Mouse (Mus musculus): ENCODE measurements around the gene Vmn1r21. TPM values are rescaled to one million over a fixed set of nuclear protein-coding genes. Genes with fewer than 3 reads are reported as not detected.
A peak's percentile ranks its signal among the peaks of the same experiment; 100 is the strongest.

Vmn1r21 gene
- polyA plus RNA-seq, 2 experiments: not detected

DNA sequence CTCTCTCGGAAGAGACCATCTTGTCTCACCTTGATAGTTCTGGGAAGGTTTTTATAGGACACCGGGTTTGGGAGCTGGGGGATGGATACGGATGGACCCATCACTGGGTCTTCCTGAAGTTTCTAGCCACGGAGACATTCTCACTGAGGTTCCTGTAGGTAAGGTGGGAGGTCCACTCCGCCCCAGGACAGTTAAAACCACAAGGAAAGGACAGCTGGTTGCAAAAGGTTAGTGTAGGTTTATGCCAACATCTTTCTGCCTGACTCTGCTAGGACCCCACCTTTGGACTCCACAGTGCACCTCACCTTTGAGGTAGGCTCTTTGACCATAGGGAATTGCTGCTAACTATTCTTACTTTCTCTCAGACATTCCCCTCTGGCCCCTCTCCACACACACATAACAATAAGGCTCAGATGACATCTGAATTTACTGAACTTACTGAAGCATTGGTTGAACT is 24.9 kb downstream of the Vmn1r21 start:
- WGBS (ENCODE audit: insufficient replicate concordance): 11% methylated on average over 5 of the region's 5 CpGs
- TF ChIP-seq EP300 (IDR thresholded peaks at IDR 0.05; ENCODE audit: low read depth) (no peak), CTCF (IDR thresholded peaks at IDR 0.05; ENCODE audit: low read depth) (no peak)
- Histone ChIP-seq H3K36me3 (replicated peaks; ENCODE audit: control insufficient read depth, insufficient read depth, low read depth) (no peaks in the 10 kb centered on the region; the same call in 1 of the 2 replicates), H3K9me3 (ENCODE audit: control insufficient read depth, low read length) (no peaks in the 10 kb centered on the region), H3K4me2 (ENCODE audit: low read depth) (peak overlapping the region; percentile 78), H3K4me1 (replicated peaks; ENCODE audit: control insufficient read depth in 2 of 2, insufficient read depth in 2 of 2, low read length in 1 of 2) (peaks cover 14 to 17% of the 10 kb centered on the region in 2 experiments), H3K27ac (peak overlapping the region; percentile 86), H3K9ac (replicated peaks) (peak overlapping the region; percentile 91), H3K27me3 (ENCODE audit: control insufficient read depth, insufficient read depth, low read length) (no peaks in the 10 kb centered on the region), H3K4me3 (ENCODE audit: insufficient read depth in 1 of 2, low read depth in 2 of 2, low read length in 2 of 2) (peak overlapping the region; percentile 79 to 81)
- DNase-seq (ENCODE audit: low read depth in 3 of 3, low spot score in 3 of 3): no peak
- peak; percentile 12; the same call in 1 of the 2 replicates for ATAC-seq (ENCODE audit: insufficient read depth)

DNA sequence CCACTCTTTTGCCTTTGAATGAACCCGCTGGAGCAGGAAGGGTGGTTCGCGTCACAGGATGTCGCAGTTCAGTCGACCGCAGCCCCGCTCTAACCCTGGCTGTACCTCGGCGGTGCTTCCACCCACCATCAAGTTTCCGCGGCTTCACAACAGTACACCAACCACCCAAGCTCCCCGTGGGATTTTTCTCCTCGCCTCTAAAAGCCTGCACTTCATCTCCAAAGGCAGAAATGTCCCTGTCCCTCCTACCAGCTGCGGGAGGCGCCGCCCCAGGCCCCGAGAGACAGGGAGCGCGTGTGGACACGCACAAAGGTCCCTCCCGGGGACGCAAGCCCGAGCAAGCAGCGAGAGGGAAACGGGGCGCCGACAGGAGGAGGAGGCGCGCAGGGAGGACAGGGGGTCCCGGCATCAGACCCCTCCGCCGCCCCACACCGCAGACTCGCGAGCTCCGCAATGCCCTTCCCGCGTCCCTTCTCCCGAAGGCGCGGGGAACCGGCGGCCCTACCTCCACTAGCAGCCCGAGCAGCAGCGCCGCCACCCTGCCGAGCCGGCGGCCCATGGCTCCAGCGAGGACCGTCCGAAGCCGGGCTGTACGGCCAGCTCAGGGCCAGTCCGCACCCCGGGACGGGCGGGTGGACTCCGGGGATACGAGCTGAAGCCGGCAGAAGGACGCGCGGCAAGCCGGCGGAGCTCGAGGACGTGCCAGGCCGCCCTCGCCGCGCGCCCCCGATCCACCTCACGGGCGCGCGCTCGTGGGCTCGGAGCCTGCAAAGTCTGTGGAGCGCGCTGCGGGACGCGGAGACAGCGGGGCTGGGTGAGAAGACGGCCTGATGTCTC is 25.5 kb downstream of the Vmn1r21 start, which contains the start of gene Vopp1:
TSS of gene Vopp1 (minus strand) at position 738 of the 837 bp plus-strand sequence.
- H3K4me2 ChIP-seq (ENCODE audit: low read depth): peak within 1 kb of the TSS; percentile 78
- TF ChIP-seq CTCF (IDR thresholded peaks at IDR 0.05; ENCODE audit: low read depth): no peak
- TF ChIP-seq EP300 (IDR thresholded peaks at IDR 0.05; ENCODE audit: low read depth): peak; percentile 24; the same call in 1 of the 2 replicates
- ATAC-seq (ENCODE audit: insufficient read depth) (peak; percentile 86), DNase-seq (ENCODE audit: low read depth in 3 of 3, low spot score in 3 of 3) (peak; percentile 55 to 64 (median 62))
- H3K9me3 ChIP-seq (ENCODE audit: control insufficient read depth, low read length): no peaks in the 10 kb centered on the region
- WGBS (ENCODE audit: insufficient replicate concordance): under 1% methylated on average over 86 of the region's 87 CpGs
- H3K9ac ChIP-seq (replicated peaks): peak within 1 kb of the TSS; percentile 91
- H3K27me3 ChIP-seq (ENCODE audit: control insufficient read depth, insufficient read depth, low read length): no peaks in the 10 kb centered on the region
- H3K4me3 ChIP-seq (ENCODE audit: insufficient read depth in 1 of 2, low read depth in 2 of 2, low read length in 2 of 2): peak within 1 kb of the TSS; percentile 79 to 81
- peaks cover 14 to 17% of the 10 kb centered on the region in 2 experiments for H3K4me1 ChIP-seq (replicated peaks; ENCODE audit: control insufficient read depth in 2 of 2, insufficient read depth in 2 of 2, low read length in 1 of 2)
- no peaks in the 10 kb centered on the region; the same call in 1 of the 2 replicates for H3K36me3 ChIP-seq (replicated peaks; ENCODE audit: control insufficient read depth, insufficient read depth, low read depth)
- H3K27ac ChIP-seq: peak within 1 kb of the TSS; percentile 86

DNA sequence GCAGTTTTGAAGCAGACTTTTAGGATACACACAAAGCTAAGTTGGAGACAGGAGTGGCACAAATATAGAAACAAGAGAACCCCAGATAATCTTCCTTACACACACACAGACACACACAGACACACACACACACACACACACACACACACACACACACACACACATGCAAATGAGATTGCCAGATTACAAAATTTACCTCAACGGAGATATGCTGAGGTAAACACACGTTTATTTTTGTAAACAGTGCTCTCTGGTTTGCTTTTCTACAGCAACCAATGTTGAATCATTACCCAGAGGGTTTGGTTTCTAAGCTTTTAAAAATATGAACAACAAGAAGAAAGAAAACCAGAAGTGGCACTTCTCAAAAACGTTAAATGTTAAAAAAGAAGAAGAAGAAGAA is 26.7 kb downstream of the Vmn1r21 start:
- no peaks in the 10 kb centered on the region; the same call in 1 of the 2 replicates for H3K36me3 ChIP-seq (replicated peaks; ENCODE audit: control insufficient read depth, insufficient read depth, low read depth)
- H3K9ac ChIP-seq (replicated peaks): peak overlapping the region; percentile 65
- H3K4me1 ChIP-seq (replicated peaks; ENCODE audit: control insufficient read depth in 2 of 2, insufficient read depth in 2 of 2, low read length in 1 of 2): peaks cover 10 to 16% of the 10 kb centered on the region in 2 experiments
- peak overlapping the region; percentile 54 to 81 for H3K4me3 ChIP-seq (ENCODE audit: insufficient read depth in 1 of 2, low read depth in 2 of 2, low read length in 2 of 2)
- 11% methylated on average over 3 of the region's 3 CpGs for WGBS (ENCODE audit: insufficient replicate concordance)
- peak overlapping the region; percentile 67 for H3K4me2 ChIP-seq (ENCODE audit: low read depth)
- TF ChIP-seq CTCF (IDR thresholded peaks at IDR 0.05; ENCODE audit: low read depth): no peak
- TF ChIP-seq EP300 (IDR thresholded peaks at IDR 0.05; ENCODE audit: low read depth): no peak; the same call in 1 of the 2 replicates
- ATAC-seq (ENCODE audit: insufficient read depth) (no peak), DNase-seq (ENCODE audit: low read depth in 3 of 3, low spot score in 3 of 3) (peak in 1 of 3 experiments; percentile 30)
- peak overlapping the region; percentile 51 for H3K27ac ChIP-seq
- H3K27me3 ChIP-seq (ENCODE audit: control insufficient read depth, insufficient read depth, low read length): no peaks in the 10 kb centered on the region
- H3K9me3 ChIP-seq (ENCODE audit: control insufficient read depth, low read length): no peaks in the 10 kb centered on the region

DNA sequence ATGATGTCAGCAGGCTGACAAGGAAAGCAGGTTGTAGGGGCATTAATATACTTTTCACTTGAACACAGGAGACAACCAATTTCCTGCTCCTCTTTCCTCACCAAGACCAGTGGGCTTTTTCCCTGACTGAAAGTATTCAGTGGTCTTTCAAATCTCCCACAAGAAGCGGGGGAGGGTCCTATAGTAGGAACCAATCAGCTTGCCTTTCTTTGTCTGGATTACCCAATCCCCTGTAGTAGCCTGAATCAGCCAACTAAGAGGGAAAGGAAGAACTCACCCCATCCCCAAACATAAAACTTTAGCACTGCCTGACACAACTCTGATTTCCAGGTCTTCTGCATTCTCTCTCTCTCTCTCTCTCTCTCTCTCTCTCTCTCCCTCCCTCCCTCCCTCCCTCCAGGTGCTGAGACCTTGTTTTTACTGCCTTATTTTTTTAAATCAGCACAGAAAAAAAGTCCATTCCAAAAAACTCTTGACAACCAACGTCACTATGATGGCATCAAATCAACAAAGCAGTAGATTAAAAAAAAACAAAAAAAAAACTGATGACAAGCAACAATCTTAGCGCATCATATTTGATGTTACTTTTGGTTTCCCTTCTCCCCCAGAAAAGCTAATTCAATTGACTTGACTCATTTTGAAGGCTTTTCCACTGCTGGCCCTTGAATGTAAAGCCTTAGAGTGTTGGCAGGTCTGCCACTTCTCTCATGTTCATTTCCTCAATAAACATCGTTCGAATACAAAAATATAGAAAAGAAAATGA is 27.3 kb downstream of the Vmn1r21 start:
- peak overlapping the region; percentile 65 for H3K27ac ChIP-seq
- TF ChIP-seq CTCF (IDR thresholded peaks at IDR 0.05; ENCODE audit: low read depth) (no peak), EP300 (IDR thresholded peaks at IDR 0.05; ENCODE audit: low read depth) (no peak)
- H3K27me3 ChIP-seq (ENCODE audit: control insufficient read depth, insufficient read depth, low read length): no peaks in the 10 kb centered on the region
- WGBS (ENCODE audit: insufficient replicate concordance): 65% methylated on average over 5 of the region's 5 CpGs
- ATAC-seq (ENCODE audit: insufficient read depth) (no peak), DNase-seq (ENCODE audit: low read depth in 3 of 3, low spot score in 3 of 3) (no peak)
- H3K4me1 ChIP-seq (replicated peaks; ENCODE audit: control insufficient read depth in 2 of 2, insufficient read depth in 2 of 2, low read length in 1 of 2): peaks cover 10 to 16% of the 10 kb centered on the region in 2 experiments
- peak overlapping the region; percentile 49 to 54 for H3K4me3 ChIP-seq (ENCODE audit: insufficient read depth in 1 of 2, low read depth in 2 of 2, low read length in 2 of 2)
- no peaks in the 10 kb centered on the region for H3K9me3 ChIP-seq (ENCODE audit: control insufficient read depth, low read length)
- peak overlapping the region; percentile 65 for H3K9ac ChIP-seq (replicated peaks)
- H3K4me2 ChIP-seq (ENCODE audit: low read depth): peak overlapping the region; percentile 67
- no peaks in the 10 kb centered on the region; the same call in 1 of the 2 replicates for H3K36me3 ChIP-seq (replicated peaks; ENCODE audit: control insufficient read depth, insufficient read depth, low read depth)
